Mouse (Mus musculus): ENCODE measurements around the gene Senp2. TPM values are rescaled to one million over a fixed set of nuclear protein-coding genes. Genes with fewer than 3 reads are reported as not detected.
"Not testable (repeated sequence)": the region's sequence is repeated elsewhere in the genome, so short reads cannot be mapped to it uniquely, and the experiment has no call there.

Gene Senp2
- polyA plus RNA-seq, 1 experiment from 2014 or later, result 46.0 TPM

- ATAC-seq (ENCODE audit: insufficient number of reproducible peaks, low FRiP score, low TSS enrichment, low read depth); H3K27me3 ChIP-seq: not testable (repeated sequence)
Observed at GRCm38 (mm10) chr16:21990893-21991292, 18.4 kb upstream of the Senp2 start.

GRCm38 (mm10) chr16:21991774-21992173, 17.5 kb upstream of the Senp2 start:
- Histone ChIP-seq H3K4me3 (replicated peaks) (no peak overlapping the region), H3K9me3 (replicated peaks) (no peaks in the 10 kb centered on the region), H3K4me1 (0 out of 2 replicates have a peak, but pooled peaks cover 5% of the 10 kb centered on the region), H3K36me3 (no peaks in the 10 kb centered on the region), H3K27ac (replicated peaks) (no peak overlapping the region), H3K9ac (no peak overlapping the region), H3K4me2 (replicated peaks) (no peak overlapping the region), H3K27me3 (no peaks in the 10 kb centered on the region)
- ATAC-seq (ENCODE audit: insufficient number of reproducible peaks, low FRiP score, low TSS enrichment, low read depth), result no peak
- WGBS, result 59% methylated on average over 2 of the region's 2 CpGs

More at GRCm38 (mm10) chr16:21990893-21991292, 18.4 kb upstream of the Senp2 start:
- not testable (repeated sequence) for H3K4me2 ChIP-seq (replicated peaks); H3K4me3 ChIP-seq (replicated peaks); H3K9ac ChIP-seq; H3K27ac ChIP-seq (replicated peaks); H3K36me3 ChIP-seq; H3K4me1 ChIP-seq; H3K9me3 ChIP-seq (replicated peaks)

- H3K27ac ChIP-seq (replicated peaks), result no peak within 1 kb of the TSS
- WGBS, result 9% methylated on average over 16 of the region's 16 CpGs
- no peaks in the 10 kb centered on the region for H3K27me3 ChIP-seq
- H3K4me3 ChIP-seq (replicated peaks), result peak within 1 kb of the TSS; percentile 24
- no peak for ATAC-seq (ENCODE audit: insufficient number of reproducible peaks, low FRiP score, low TSS enrichment, low read depth)
- H3K9ac ChIP-seq, result no peak within 1 kb of the TSS
- H3K4me2 ChIP-seq (replicated peaks), result peak within 1 kb of the TSS; percentile 45
- H3K9me3 ChIP-seq (replicated peaks), result no peaks in the 10 kb centered on the region
- H3K36me3 ChIP-seq, result no peaks in the 10 kb centered on the region
- 0 out of 2 replicates have a peak, but pooled peaks cover 5% of the 10 kb centered on the region for H3K4me1 ChIP-seq
Observed at GRCm38 (mm10) chr16:21995304-21995703, 14.0 kb upstream of the Senp2 start, which contains the start of gene Liph. TSS of gene Liph (minus strand) at chr16:21995663.

- Histone ChIP-seq H3K36me3 (no peaks in the 10 kb centered on the region), H3K4me3 (replicated peaks) (no peak overlapping the region), H3K9me3 (replicated peaks) (no peaks in the 10 kb centered on the region), H3K27me3 (no peaks in the 10 kb centered on the region), H3K4me1 (0 out of 2 replicates have a peak, but pooled peaks cover 5% of the 10 kb centered on the region), H3K9ac (no peak overlapping the region), H3K4me2 (replicated peaks) (no peak overlapping the region), H3K27ac (replicated peaks) (no peak overlapping the region)
- 43% methylated on average over 4 of the region's 4 CpGs for WGBS
- no peak for ATAC-seq (ENCODE audit: insufficient number of reproducible peaks, low FRiP score, low TSS enrichment, low read depth)
Observed at GRCm38 (mm10) chr16:21996402-21996801, 12.9 kb upstream of the Senp2 start.

GRCm38 (mm10) chr16:21996881-21997641, 12.2 kb upstream of the Senp2 start:
- Histone ChIP-seq H3K27ac (replicated peaks) (no peak overlapping the region), H3K27me3 (no peaks in the 10 kb centered on the region), H3K36me3 (no peaks in the 10 kb centered on the region), H3K4me1 (0 out of 2 replicates have a peak, but pooled peaks cover 5% of the 10 kb centered on the region), H3K9ac (no peak overlapping the region), H3K4me2 (replicated peaks) (no peak overlapping the region), H3K9me3 (replicated peaks) (no peaks in the 10 kb centered on the region), H3K4me3 (replicated peaks) (no peak overlapping the region)
- 50% methylated on average over 5 of the region's 5 CpGs for WGBS
- no peak for ATAC-seq (ENCODE audit: insufficient number of reproducible peaks, low FRiP score, low TSS enrichment, low read depth)

GRCm38 (mm10) chr16:21998061-21998460, 11.2 kb upstream of the Senp2 start:
- Histone ChIP-seq H3K4me1 (0 out of 2 replicates have a peak, but pooled peaks cover 5% of the 10 kb centered on the region), H3K4me3 (replicated peaks) (no peak overlapping the region), H3K27me3 (no peaks in the 10 kb centered on the region), H3K9ac (no peak overlapping the region), H3K36me3 (no peaks in the 10 kb centered on the region), H3K4me2 (replicated peaks) (no peak overlapping the region), H3K27ac (replicated peaks) (no peak overlapping the region), H3K9me3 (replicated peaks) (no peaks in the 10 kb centered on the region)
- 79% methylated on average over 5 of the region's 5 CpGs for WGBS
- no peak for ATAC-seq (ENCODE audit: insufficient number of reproducible peaks, low FRiP score, low TSS enrichment, low read depth)

- Histone ChIP-seq H3K36me3 (no peaks in the 10 kb centered on the region), H3K4me2 (replicated peaks) (no peak overlapping the region), H3K4me3 (replicated peaks) (no peak overlapping the region), H3K27me3 (no peaks in the 10 kb centered on the region), H3K9me3 (replicated peaks) (no peaks in the 10 kb centered on the region), H3K4me1 (0 out of 2 replicates have a peak, but pooled peaks cover 4% of the 10 kb centered on the region), H3K9ac (no peak overlapping the region), H3K27ac (replicated peaks) (no peak overlapping the region)
- no peak for ATAC-seq (ENCODE audit: insufficient number of reproducible peaks, low FRiP score, low TSS enrichment, low read depth)
- WGBS, result 72% methylated on average over 4 of the region's 4 CpGs
Observed at GRCm38 (mm10) chr16:21999941-22000690, 9.2 kb upstream of the Senp2 start.

GRCm38 (mm10) chr16:22001172-22001571, 8.1 kb upstream of the Senp2 start:
- no peak overlapping the region for H3K4me3 ChIP-seq (replicated peaks)
- no peak overlapping the region for H3K27ac ChIP-seq (replicated peaks)
- no peaks in the 10 kb centered on the region for H3K27me3 ChIP-seq
- ATAC-seq (ENCODE audit: insufficient number of reproducible peaks, low FRiP score, low TSS enrichment, low read depth), result no peak
- no peaks in the 10 kb centered on the region for H3K9me3 ChIP-seq (replicated peaks)
- WGBS, result 59% methylated on average over 4 of the region's 4 CpGs
- H3K9ac ChIP-seq, result no peak overlapping the region
- H3K4me1 ChIP-seq, result no peaks in the 10 kb centered on the region
- no peak overlapping the region for H3K4me2 ChIP-seq (replicated peaks)
- H3K36me3 ChIP-seq, result no peaks in the 10 kb centered on the region

- Histone ChIP-seq H3K4me2 (replicated peaks) (no peak overlapping the region), H3K4me3 (replicated peaks) (no peak overlapping the region), H3K36me3 (no peaks in the 10 kb centered on the region), H3K27me3 (no peaks in the 10 kb centered on the region), H3K9me3 (replicated peaks) (no peaks in the 10 kb centered on the region), H3K4me1 (no peaks in the 10 kb centered on the region), H3K9ac (no peak overlapping the region), H3K27ac (replicated peaks) (no peak overlapping the region)
- no peak for ATAC-seq (ENCODE audit: insufficient number of reproducible peaks, low FRiP score, low TSS enrichment, low read depth)
- 56% methylated on average over 3 of the region's 3 CpGs for WGBS
Observed at GRCm38 (mm10) chr16:22001606-22002005, 7.7 kb upstream of the Senp2 start.

GRCm38 (mm10) chr16:22009596-22009995, 312 bp downstream of the Senp2 start:
- Histone ChIP-seq H3K9me3 (replicated peaks) (no peaks in the 10 kb centered on the region), H3K4me1 (peaks cover 15% of the 10 kb centered on the region), H3K27me3 (no peaks in the 10 kb centered on the region), H3K4me3 (replicated peaks) (peak overlapping the region; percentile 91), H3K4me2 (replicated peaks) (peak overlapping the region; percentile 71), H3K9ac (peak overlapping the region; percentile 68), H3K27ac (replicated peaks) (peak overlapping the region; percentile 78), H3K36me3 (no peaks in the 10 kb centered on the region; the same call in 1 of the 2 replicates)
- ATAC-seq (ENCODE audit: insufficient number of reproducible peaks, low FRiP score, low TSS enrichment, low read depth), result peak; percentile 47; the same call in 1 of the 2 replicates
- WGBS, result under 1% methylated on average over 51 of the region's 51 CpGs

GRCm38 (mm10) chr16:22015569-22015968, 6.3 kb downstream of the Senp2 start:
- Histone ChIP-seq H3K9ac (no peak overlapping the region), H3K27me3 (no peaks in the 10 kb centered on the region), H3K9me3 (replicated peaks) (no peaks in the 10 kb centered on the region), H3K27ac (replicated peaks) (no peak overlapping the region), H3K4me2 (replicated peaks) (no peak overlapping the region), H3K36me3 (peaks cover 38% of the 10 kb centered on the region), H3K4me3 (replicated peaks) (no peak overlapping the region), H3K4me1 (peaks cover 6% of the 10 kb centered on the region; the same call in 1 of the 2 replicates)
- 95% methylated on average over 1 of the region's 1 CpGs for WGBS
- ATAC-seq (ENCODE audit: insufficient number of reproducible peaks, low FRiP score, low TSS enrichment, low read depth), result no peak

Data from embryonic facial prominence, embryonic 15.5 days (tissue).